Mouse (Mus musculus) liver, adult 2 months (tissue): ENCODE results near the gene Eif2ak4.

Experiments
- CTCF ChIP-seq: fragments of 200-500 bp; IDR thresholded peaks from 2 replicates; pipeline ENCODE4 v1.5.1; 2011; ENCODE audit warnings: low read depth, low read length, control low read depth
- POLR2A ChIP-seq: fragments of 200-500 bp; IDR thresholded peaks from 2 replicates; pipeline ENCODE4 v1.6.1; 2011; ENCODE audit warnings: low read length, control low read depth; ENCODE audit not compliant: insufficient read depth; ENCODE audit errors: extremely low read depth

GRCm38 (mm10) chr2:118487806-118488205 lies 99.4 kb downstream of the Eif2ak4 start:
- TF ChIP-seq CTCF = peak; percentile 61
- no peak for TF ChIP-seq POLR2A
